Mouse (Mus musculus) heart, adult 2 months (tissue): ENCODE results near the gene Vstm4.

ENCODE experiments used
- CTCF ChIP-seq: fragments of 200-600 bp; IDR thresholded peaks from 2 replicates; pipeline ENCODE4 v1.8.1; 2022; ENCODE audit warnings: antibody characterized with exemption, mild to moderate bottlenecking, moderate library complexity
- EP300 ChIP-seq: fragments of 200-500 bp; IDR thresholded peaks from 2 replicates; pipeline ENCODE4 v1.6.1; 2011; ENCODE audit warnings: low read depth, low read length, control low read depth; ENCODE audit not compliant: insufficient read depth
- POLR2A ChIP-seq: fragments of 200-500 bp; IDR thresholded peaks from 2 replicates; pipeline ENCODE4 v1.6.1; 2011; ENCODE audit warnings: mild to moderate bottlenecking, low read depth, low read length, control low read depth; ENCODE audit not compliant: insufficient read depth

DNA sequence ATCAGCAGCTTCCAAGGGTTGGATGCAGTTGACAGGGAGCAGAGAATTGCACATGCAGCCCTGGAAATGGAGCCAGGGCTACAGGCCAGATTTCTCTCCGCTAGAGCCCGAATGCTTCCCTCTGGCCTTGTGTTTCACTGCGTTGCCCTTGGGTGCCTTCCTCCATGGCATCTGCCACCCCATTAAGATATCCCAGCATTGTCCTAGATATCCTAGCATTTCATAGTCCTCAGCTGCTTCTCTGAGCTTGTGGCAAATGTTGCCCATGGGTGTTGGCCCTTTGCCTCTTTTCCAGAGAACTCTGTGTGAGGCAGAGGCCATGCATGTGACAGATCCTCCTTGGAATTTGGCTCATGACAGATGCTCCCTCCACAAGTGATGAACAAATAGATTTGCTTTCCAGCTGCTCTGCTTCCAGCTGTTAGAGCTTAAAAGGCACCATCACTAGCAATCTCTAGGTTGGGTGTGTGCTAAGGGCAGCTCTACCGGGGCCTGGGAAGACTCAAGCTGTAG is 37.8 kb downstream of the Vstm4 start:
- TF ChIP-seq EP300 (peak; percentile 61; the same call in 1 of the 2 replicates), CTCF (no peak), POLR2A (no peak)
